Mouse (Mus musculus) neural tube, embryonic 10.5 days (tissue): Measurements from ENCODE around the gene Polk.
A peak's percentile ranks its signal among the peaks of the same experiment; 100 is the strongest.

Experiments
- DNase-seq: peaks from one replicate; pipeline ENCODE4 v3.0.0-alpha.2; 2017; ENCODE audit warnings: low spot score; ENCODE audit errors: extremely low spot score

The Polk gene

GRCm38 (mm10) chr13:96465315-96465714 lies 77.1 kb downstream of the Polk start:
- DNase-seq, result no peak

- DNase-seq, result no peak
Observed at GRCm38 (mm10) chr13:96462644-96463043, 79.7 kb downstream of the Polk start.

GRCm38 (mm10) chr13:96458606-96459005 lies 83.8 kb downstream of the Polk start:
- no peak for DNase-seq

GRCm38 (mm10) chr13:96458018-96458417 lies 84.4 kb downstream of the Polk start:
- DNase-seq, result no peak

GRCm38 (mm10) chr13:96457566-96457965 lies 84.8 kb downstream of the Polk start:
- DNase-seq, result no peak

- no peak for DNase-seq
Observed at GRCm38 (mm10) chr13:96454288-96454687, 88.1 kb downstream of the Polk start.

- DNase-seq, result no peak
Observed at GRCm38 (mm10) chr13:96452621-96453020, 89.8 kb downstream of the Polk start.

GRCm38 (mm10) chr13:96451386-96452140 lies 90.8 kb downstream of the Polk start:
- no peak for DNase-seq

GRCm38 (mm10) chr13:96450869-96451268 lies 91.5 kb downstream of the Polk start:
- DNase-seq, result no peak

- no peak for DNase-seq
Observed at GRCm38 (mm10) chr13:96450205-96450856, 92.0 kb downstream of the Polk start.

- DNase-seq, result no peak
Observed at GRCm38 (mm10) chr13:96440436-96440835, 101.9 kb downstream of the Polk start.

- no peak for DNase-seq
Observed at GRCm38 (mm10) chr13:96436921-96437320, 105.5 kb downstream of the Polk start.

- DNase-seq, result no peak
Observed at GRCm38 (mm10) chr13:96435793-96436192, 106.6 kb downstream of the Polk start.

- DNase-seq, result peak; percentile 28
Observed at GRCm38 (mm10) chr13:96434899-96435331, 107.5 kb downstream of the Polk start.

- DNase-seq, result no peak
Observed at GRCm38 (mm10) chr13:96433648-96434190, 108.7 kb downstream of the Polk start.

GRCm38 (mm10) chr13:96433041-96433440 lies 109.3 kb downstream of the Polk start:
- no peak for DNase-seq

- DNase-seq, result no peak
Observed at GRCm38 (mm10) chr13:96432376-96432811, 110.0 kb downstream of the Polk start.

GRCm38 (mm10) chr13:96431595-96432156 lies 110.7 kb downstream of the Polk start:
- DNase-seq, result peak; percentile 86
